Mouse (Mus musculus): ENCODE results near the gene Cdc42se2.

DNA sequence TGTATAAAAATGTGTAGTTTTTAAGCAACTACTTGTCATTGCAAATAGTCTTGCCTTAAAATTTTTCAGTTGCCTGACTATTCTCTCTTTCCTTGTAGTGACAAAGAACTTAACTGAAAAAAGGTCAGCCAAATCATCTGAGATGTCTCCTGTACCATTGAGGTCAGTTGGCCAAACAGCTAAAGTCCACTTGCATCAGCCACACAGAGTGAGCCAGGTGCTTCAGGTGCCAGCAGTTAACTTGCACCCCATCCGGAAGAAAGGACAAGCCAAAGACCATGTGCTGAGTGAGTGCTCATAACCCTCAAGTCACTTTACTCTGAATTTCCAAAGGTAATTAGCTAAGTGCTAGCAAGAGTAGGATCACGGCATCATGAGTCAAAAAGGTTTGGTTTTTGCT lies 108.3 kb downstream of the Cdc42se2 start:
- no peak for TF ChIP-seq POLR2A (IDR thresholded peaks at IDR 0.05; ENCODE audit: control insufficient read depth, extremely low read depth, insufficient read depth, low read length, poor library complexity)
- TF ChIP-seq CTCF (IDR thresholded peaks at IDR 0.05; ENCODE audit: borderline replicate concordance, control insufficient read depth, extremely low read depth, insufficient read depth, low read length, poor library complexity): no peak

Measured in thymus, adult 2 months (tissue).